14 mouse cellular contexts compared by ENCODE assay signal in genomic region chr7:79509710-79510109, GRCm38 (mm10). TPM values are rescaled to one million over a fixed set of nuclear protein-coding genes. Genes with fewer than 3 reads are reported as not detected.
DNase-seq lines count a peak whose midpoint lies in the region; ATAC-seq and TF ChIP-seq lines count a peak whose summit lies in the region.
"Had no signal": no experiment of that assay in that cellular context is flagged by ENCODE, and none has a peak within 500 bp of the region (broad histone marks: within the 10 kb centered on the region; RNA-seq: fewer than 3 reads in every experiment).

No protein-coding gene starts in this region.

- H3K4me1 ChIP-seq in forebrain, postnatal 0 days (ENCODE audit: insufficient read depth), result peaks cover 13% of the 10 kb centered on the region
- H3K4me1 ChIP-seq in midbrain, embryonic 13.5 days (replicated peaks), result peaks cover 88% of the 10 kb centered on the region
- peaks cover 20% of the 10 kb centered on the region for H3K4me1 ChIP-seq in kidney, embryonic 15.5 days

- H3K27ac ChIP-seq in forebrain, postnatal 0 days (ENCODE audit: low read depth, low read length), result peak overlapping the region; percentile 98
- H3K27ac ChIP-seq in midbrain, embryonic 13.5 days, result peak overlapping the region; percentile 97
- H3K27ac ChIP-seq in kidney, embryonic 15.5 days, result no peak overlapping the region
- H3K27ac ChIP-seq: liver, embryonic 13.5 days had no signal

- TF ChIP-seq POLR2A in brain, embryonic 14.5 days (IDR thresholded peaks at IDR 0.05; ENCODE audit: borderline replicate concordance, extremely low read depth, insufficient read depth, insufficient read length, poor library complexity, severe bottlenecking), result no peak

- H3K36me3 ChIP-seq in forebrain, postnatal 0 days (ENCODE audit: insufficient read depth), result peaks cover 32% of the 10 kb centered on the region
- H3K36me3 ChIP-seq in midbrain, embryonic 13.5 days, result peaks cover 19% of the 10 kb centered on the region
- H3K36me3 ChIP-seq in kidney, embryonic 15.5 days, result no peaks in the 10 kb centered on the region
- H3K36me3 ChIP-seq: liver, embryonic 13.5 days had no signal

- ATAC-seq in forebrain, postnatal 0 days, result no peak
- no peak for ATAC-seq in midbrain, embryonic 13.5 days
- no peak for ATAC-seq in kidney, embryonic 15.5 days (replicated peaks; ENCODE audit: low FRiP score)
- no peak for ATAC-seq in inflammation-experienced regulatory T-cells, adult 6 months
- ATAC-seq: Patski had no signal

- DNase-seq in brain, embryonic 14.5 days (ENCODE audit: low read depth), result peak; percentile 61
- DNase-seq in cerebellum, adult 9-11 months, result peak; percentile 34
- DNase-seq in forebrain, postnatal 0 days, result no peak
- no peak for DNase-seq in lung, postnatal 10 days
- DNase-seq: adrenal gland, postnatal 10 days; heart, adult 18-20 months; heart, postnatal 36 days; kidney, postnatal 10 days; liver, embryonic 13.5 days; thymus, adult 18-20 months had no signal

- H3K4me3 ChIP-seq in forebrain, postnatal 0 days (ENCODE audit: low read depth, low read length), result peak overlapping the region; percentile 92
- peak overlapping the region; percentile 86 for H3K4me3 ChIP-seq in midbrain, embryonic 13.5 days (replicated peaks)
- H3K4me3 ChIP-seq in kidney, embryonic 15.5 days (replicated peaks), result no peak overlapping the region
- H3K4me3 ChIP-seq: liver, embryonic 13.5 days had no signal

- WGBS in forebrain, postnatal 0 days, result 9% methylated on average over 12 of the region's 12 CpGs
- WGBS in midbrain, embryonic 13.5 days, result 11% methylated on average over 12 of the region's 12 CpGs
- WGBS in kidney, embryonic 15.5 days, result 1% methylated on average over 12 of the region's 12 CpGs

- peak overlapping the region; percentile 95 for H3K4me2 ChIP-seq in forebrain, postnatal 0 days (ENCODE audit: low read depth)
- H3K4me2 ChIP-seq in midbrain, embryonic 13.5 days (replicated peaks), result peak overlapping the region; percentile 90
- no peak overlapping the region for H3K4me2 ChIP-seq in kidney, embryonic 15.5 days
- H3K4me2 ChIP-seq: liver, embryonic 13.5 days had no signal

- H3K27me3 ChIP-seq in forebrain, postnatal 0 days (ENCODE audit: insufficient read depth, low read length), result no peaks in the 10 kb centered on the region
- H3K27me3 ChIP-seq in midbrain, embryonic 13.5 days, result peaks cover 52% of the 10 kb centered on the region
- H3K27me3 ChIP-seq in kidney, embryonic 15.5 days, result peaks cover 100% of the 10 kb centered on the region

- H3K9ac ChIP-seq in forebrain, postnatal 0 days, result peak overlapping the region; percentile 100
- peak overlapping the region; percentile 99 for H3K9ac ChIP-seq in midbrain, embryonic 13.5 days (replicated peaks)
- H3K9ac ChIP-seq in kidney, embryonic 15.5 days, result no peak overlapping the region
- H3K9ac ChIP-seq: liver, embryonic 13.5 days had no signal

- no peak for TF ChIP-seq CTCF in brain, embryonic 14.5 days (IDR thresholded peaks at IDR 0.05; ENCODE audit: borderline replicate concordance, extremely low read depth, insufficient read depth, insufficient read length)
- no peak for TF ChIP-seq CTCF in forebrain, postnatal 0 days (IDR thresholded peaks at IDR 0.05; ENCODE audit: low read depth)

- no peaks in the 10 kb centered on the region for H3K9me3 ChIP-seq in forebrain, postnatal 0 days (ENCODE audit: low read length)
- no peaks in the 10 kb centered on the region for H3K9me3 ChIP-seq in midbrain, embryonic 13.5 days
- H3K9me3 ChIP-seq in kidney, embryonic 15.5 days (replicated peaks), result no peaks in the 10 kb centered on the region
- H3K9me3 ChIP-seq: liver, embryonic 13.5 days had no signal

RNA-seq across cellular contexts. Expression of gene Polg, which starts 43.5 kb away (rescaled TPM):
- 44.7 and 55.4 TPM in 2 replicates for polyA plus RNA-seq in brain, embryonic 14.5 days (2012; rRNA removed)
- total RNA-seq in forebrain, postnatal 0 days (2014; rRNA removed), result 51.1 and 52.9 TPM in 2 replicates
- polyA plus RNA-seq in forebrain, postnatal 0 days (2015; fragmentation: Nextera tagmentation; extraction: Ambion mirVana), result 17.4 and 19.4 TPM in 2 replicates
- 22.0 and 23.8 TPM in 2 replicates for polyA plus RNA-seq in midbrain, embryonic 13.5 days (2015; fragmentation: Nextera tagmentation; extraction: Ambion mirVana)
- 32.9 and 36.7 TPM in 2 replicates for polyA plus RNA-seq in kidney, embryonic 15.5 days (2015; fragmentation: Nextera tagmentation; extraction: Ambion mirVana)
- 10 to 100 TPM; 15.0 to 37.4 (median 27.3) TPM for polyA plus RNA-seq in inflammation-experienced regulatory T-cells, adult 6 months (2017; shearing (Covaris generic))

Comparison
In these comparisons a context has a peak if more than half of its experiments do, and no peak if none do; other contexts are left out.
1. DNase-seq: peak in brain, embryonic 14.5 days (single experiment) and cerebellum, adult 9-11 months (single experiment); none in forebrain, postnatal 0 days (single experiment) and lung, postnatal 10 days (single experiment).